Mouse (Mus musculus) heart, adult 2 months (tissue): ENCODE measurements around the gene Cyb5r1. TPM values are rescaled to one million over a fixed set of nuclear protein-coding genes. Genes with fewer than 3 reads are reported as not detected.
"Not testable (repeated sequence)": the region's sequence is repeated elsewhere in the genome, so short reads cannot be mapped to it uniquely, and the experiment has no call there.

ENCODE experiments used
- DNase-seq, 2 experiments: peaks; one replicate each; pipeline ENCODE4 v3.0.0; 2021
- H3K27ac ChIP-seq: fragments of 200-600 bp; 2 replicates; pipeline ENCODE4 v1.8.1; 2022
- H3K27me3 ChIP-seq: fragments of 200-500 bp; 2 replicates; pipeline ENCODE4 v1.6.1; 2012; ENCODE audit warnings: mild to moderate bottlenecking, low read length, inconsistent platforms, mixed read lengths; ENCODE audit not compliant: control insufficient read depth, insufficient read depth
- H3K36me3 ChIP-seq: fragments of 200-500 bp; 2 replicates; pipeline ENCODE4 v1.6.1; 2012; ENCODE audit warnings: low read length, inconsistent platforms; ENCODE audit not compliant: control insufficient read depth, insufficient read depth
- H3K4me1 ChIP-seq: fragments of 200-500 bp; 2 replicates; pipeline ENCODE4 v1.6.1; 2011; ENCODE audit warnings: low read length; ENCODE audit not compliant: control insufficient read depth, insufficient read depth
- H3K4me3 ChIP-seq: fragments of 200-600 bp; 2 replicates; pipeline ENCODE4 v1.8.1; 2022
- H3K79me2 ChIP-seq: fragments of 200-500 bp; replicated peaks from 2 replicates; pipeline ENCODE4 v1.6.1; 2012; ENCODE audit warnings: mild to moderate bottlenecking, inconsistent platforms, low read length, moderate library complexity, mixed read lengths; ENCODE audit not compliant: control insufficient read depth, insufficient read depth
- H3K9ac ChIP-seq: fragments of 200-500 bp; 2 replicates; pipeline ENCODE4 v1.6.1; 2012; ENCODE audit warnings: low read depth, mild to moderate bottlenecking, control low read depth, inconsistent platforms, low read length, mixed read lengths
- CTCF ChIP-seq: fragments of 200-600 bp; IDR thresholded peaks from 2 replicates; pipeline ENCODE4 v1.8.1; 2022; ENCODE audit warnings: antibody characterized with exemption, mild to moderate bottlenecking, moderate library complexity
- EP300 ChIP-seq: fragments of 200-500 bp; IDR thresholded peaks from 2 replicates; pipeline ENCODE4 v1.6.1; 2011; ENCODE audit warnings: low read depth, low read length, control low read depth; ENCODE audit not compliant: insufficient read depth
- POLR2A ChIP-seq: fragments of 200-500 bp; IDR thresholded peaks from 2 replicates; pipeline ENCODE4 v1.6.1; 2011; ENCODE audit warnings: mild to moderate bottlenecking, low read depth, low read length, control low read depth; ENCODE audit not compliant: insufficient read depth
- WGBS: fragments of 180-500 bp; shearing (Covaris S2); methylation state at CpG from one replicate; pipeline ENCODE4 v1.1.7; 2018; 5-methylcytosine and 5-hydroxymethylcytosine counted together
- intact Hi-C: fragments of 180-260 bp; cut with DNase I; formaldehyde crosslinking; loops from one replicate; pipeline ENCODE4 v1.15.1; 2025
- polyA plus RNA-seq: library from polyadenylated mRNA; depleted of rRNA; stranded (reverse); fragments of >200 nt; gene quantifications from 2 replicates; pipeline ENCODE4 v1.2.3, GENCODE M21; 2012
- total RNA-seq, 2 experiments: library from RNA; stranded (reverse); gene quantifications; 2 replicates each; pipeline ENCODE4 v1.2.3; 2021

Gene Cyb5r1
- total and polyA plus RNA-seq, 3 experiments = 21.0 to 42.8 (median 24.1) TPM

DNA sequence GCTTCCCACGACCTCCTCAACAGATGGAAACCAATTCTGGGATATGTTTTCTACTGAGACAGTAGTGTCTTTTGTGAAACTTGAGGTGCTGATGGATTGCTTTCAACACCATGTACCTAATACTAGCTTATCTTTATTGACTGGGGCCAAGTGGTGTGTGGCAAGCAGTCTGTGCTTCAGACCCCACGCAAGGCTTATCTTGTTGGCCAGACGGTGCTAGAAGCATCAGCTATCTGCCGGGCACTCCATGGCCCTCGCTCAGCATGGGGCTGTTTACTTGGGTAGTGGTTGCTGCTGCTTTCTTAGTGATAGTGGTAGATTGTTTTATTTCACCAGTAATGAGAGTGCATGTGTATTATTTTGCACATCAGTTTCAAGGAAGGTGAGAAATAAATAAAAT is 20.9 kb downstream of the Cyb5r1 start:
- Histone ChIP-seq H3K4me1 (no peaks in the 10 kb centered on the region), H3K36me3 (peaks cover under 1% of the 10 kb centered on the region), H3K9ac (no peak overlapping the region), H3K79me2 (peaks cover 4% of the 10 kb centered on the region), H3K4me3 (no peak overlapping the region), H3K27me3 (no peaks in the 10 kb centered on the region), H3K27ac (no peak overlapping the region)
- peak in 1 of 2 experiments; percentile 34 for DNase-seq
- WGBS = 32% methylated on average over 5 of the region's 5 CpGs
- TF ChIP-seq CTCF (no peak), POLR2A (no peak), EP300 (no peak)
- intact Hi-C loops = no loop called here

DNA sequence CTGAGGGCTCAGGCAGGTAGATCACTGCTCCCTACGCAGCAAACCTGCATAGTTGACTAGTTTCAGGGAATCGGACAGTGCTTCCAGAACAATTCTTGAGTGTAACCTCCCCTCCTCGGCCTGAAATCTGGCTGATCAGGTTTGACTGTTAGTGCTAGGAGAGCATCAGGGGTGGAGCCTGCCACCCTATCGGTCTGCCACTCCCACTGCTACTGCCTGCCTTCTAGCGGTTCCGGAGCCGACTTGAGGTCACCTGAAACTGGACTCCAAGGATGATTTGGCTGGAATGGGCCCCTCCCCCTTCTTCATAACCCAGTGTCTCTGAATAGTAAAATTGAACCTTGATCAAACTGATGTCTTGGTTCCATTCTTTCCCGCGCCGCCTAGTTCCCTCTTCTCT is 27.6 kb downstream of the Cyb5r1 start:
- no peaks in the 10 kb centered on the region; the same call in 1 of the 2 replicates for H3K36me3 ChIP-seq
- TF ChIP-seq CTCF = no peak
- no peak for TF ChIP-seq POLR2A
- TF ChIP-seq EP300 = no peak
- 84% methylated on average over 10 of the region's 10 CpGs for WGBS

DNA sequence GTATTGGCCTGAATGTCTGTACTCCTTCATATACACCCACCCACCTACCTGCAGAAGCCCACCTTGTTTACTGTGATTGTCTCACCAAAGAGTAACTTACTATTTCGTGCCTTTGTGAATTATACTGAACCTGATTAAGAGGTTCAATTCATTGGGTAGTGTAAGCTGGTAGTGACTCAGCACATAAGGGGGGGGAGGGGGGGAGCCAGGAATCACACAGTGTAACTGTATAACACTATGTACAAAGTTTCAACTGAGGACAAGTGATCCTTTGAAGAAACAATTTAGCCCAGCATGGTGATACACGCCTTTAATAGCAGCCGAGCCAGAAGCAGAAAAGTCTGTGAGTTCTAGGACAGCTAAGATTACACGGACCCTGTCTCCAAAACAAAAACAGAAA is 28.1 kb downstream of the Cyb5r1 start:
- Histone ChIP-seq H3K4me1 (no peaks in the 10 kb centered on the region; the same call in 1 of the 2 replicates), H3K4me3 (no peak overlapping the region), H3K27ac (no peak overlapping the region), H3K9ac (no peak overlapping the region), H3K79me2 (no peaks in the 10 kb centered on the region), H3K27me3 (no peaks in the 10 kb centered on the region), H3K36me3 (no peaks in the 10 kb centered on the region; the same call in 1 of the 2 replicates)
- DNase-seq = no peak
- intact Hi-C loops = no loop called here
- 88% methylated on average over 4 of the region's 4 CpGs for WGBS
- TF ChIP-seq EP300 (no peak), CTCF (no peak), POLR2A (no peak)

More for the DNA sequence above, 27.6 kb downstream of the Cyb5r1 start:
- H3K27ac ChIP-seq = no peak overlapping the region
- H3K79me2 ChIP-seq = 0 out of 2 replicates have a peak, but pooled peaks cover under 1% of the 10 kb centered on the region
- H3K4me1 ChIP-seq = no peaks in the 10 kb centered on the region; the same call in 1 of the 2 replicates
- DNase-seq = no peak
- H3K4me3 ChIP-seq = no peak overlapping the region
- intact Hi-C loops = no loop called here
- H3K27me3 ChIP-seq = no peaks in the 10 kb centered on the region
- no peak overlapping the region for H3K9ac ChIP-seq

DNA sequence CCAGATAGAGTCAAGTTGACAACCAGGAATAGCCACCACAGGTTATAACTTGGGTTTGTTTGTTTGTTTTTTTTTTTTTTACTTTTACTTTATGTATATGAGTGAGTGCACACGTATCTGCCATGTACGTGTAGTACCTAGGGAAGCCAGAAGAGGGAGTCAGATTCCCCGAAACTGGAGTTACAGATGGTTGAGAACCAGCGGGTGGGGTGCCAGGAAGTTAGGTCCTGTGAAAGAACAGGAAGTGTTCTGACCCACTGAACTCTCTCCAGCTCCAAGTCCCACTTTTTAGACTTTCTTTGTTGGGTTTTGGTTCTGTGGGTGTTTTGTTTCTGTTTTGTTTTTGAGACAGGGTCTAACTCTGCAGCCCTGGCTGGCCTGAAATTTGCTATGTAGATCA is 30.1 kb downstream of the Cyb5r1 start:
- H3K27ac ChIP-seq = no peak overlapping the region
- no peaks in the 10 kb centered on the region for H3K27me3 ChIP-seq
- no peaks in the 10 kb centered on the region for H3K79me2 ChIP-seq
- TF ChIP-seq CTCF (peak; percentile 67), EP300 (no peak)
- H3K9ac ChIP-seq = no peak overlapping the region
- intact Hi-C loops = no loop called here
- no peak for DNase-seq
- WGBS = 36% methylated on average over 4 of the region's 4 CpGs
- H3K4me3 ChIP-seq = no peak overlapping the region
- H3K36me3 ChIP-seq = no peaks in the 10 kb centered on the region; the same call in 1 of the 2 replicates
- no peaks in the 10 kb centered on the region; the same call in 1 of the 2 replicates for H3K4me1 ChIP-seq

DNA sequence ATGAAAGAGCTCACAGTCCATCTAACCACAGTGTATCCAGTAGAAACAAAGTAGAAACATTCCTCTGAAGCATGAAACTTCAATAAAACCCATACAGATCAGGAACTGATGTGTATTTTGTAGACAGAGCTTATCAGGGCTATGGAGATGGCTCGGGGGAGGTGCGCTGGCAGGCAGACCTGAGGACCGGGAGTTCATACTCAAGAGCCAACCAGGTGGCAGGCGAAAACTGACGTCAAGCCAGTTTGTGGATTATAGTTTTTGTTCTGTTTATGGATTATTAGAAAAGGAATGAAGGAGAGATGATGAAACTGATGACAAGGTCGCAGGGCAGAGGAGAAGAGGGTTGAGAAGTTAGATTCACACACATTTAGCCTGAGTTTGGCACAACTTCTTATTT is 35.1 kb downstream of the Cyb5r1 start:
- intact Hi-C loops = no loop called here
- Histone ChIP-seq H3K4me3 (no peak overlapping the region), H3K27ac (no peak overlapping the region)

DNA sequence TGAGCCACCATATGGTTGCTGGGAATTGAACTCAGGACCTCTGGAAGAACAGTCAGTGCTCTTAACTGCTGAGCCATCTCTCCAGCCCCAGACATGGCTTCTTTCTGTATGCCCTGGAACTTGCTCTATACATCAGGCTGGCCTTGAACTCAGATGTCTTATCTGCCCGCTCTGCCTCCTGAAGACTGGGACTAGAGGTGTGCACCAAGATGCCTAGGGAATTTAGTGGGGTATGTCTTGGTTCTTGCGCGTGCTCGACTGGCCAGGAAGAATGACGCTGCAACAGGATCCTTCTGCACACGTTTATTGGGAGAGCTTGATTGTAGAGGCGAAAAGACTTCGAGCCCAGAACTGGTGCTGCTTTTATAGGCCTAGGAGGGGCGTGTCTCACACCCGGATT is 36.4 kb downstream of the Cyb5r1 start:
- H3K4me3 ChIP-seq, intact Hi-C loops, H3K36me3 ChIP-seq, H3K27ac ChIP-seq, H3K4me1 ChIP-seq, DNase-seq, H3K79me2 ChIP-seq, H3K9ac ChIP-seq, H3K27me3 ChIP-seq: not testable (repeated sequence)
- WGBS = 94% methylated on average over 8 of the region's 10 CpGs

More for the DNA sequence above, 35.1 kb downstream of the Cyb5r1 start:
- H3K27me3 ChIP-seq = no peaks in the 10 kb centered on the region
- H3K9ac ChIP-seq = no peak overlapping the region
- H3K79me2 ChIP-seq = no peaks in the 10 kb centered on the region
- no peak for TF ChIP-seq CTCF
- TF ChIP-seq POLR2A = no peak
- no peak for TF ChIP-seq EP300
- H3K36me3 ChIP-seq = no peaks in the 10 kb centered on the region
- no peak for DNase-seq
- 84% methylated on average over 6 of the region's 6 CpGs for WGBS
- no peaks in the 10 kb centered on the region; the same call in 1 of the 2 replicates for H3K4me1 ChIP-seq
